12 mouse cellular contexts compared by ENCODE assay signal in the genomic region with DNA sequence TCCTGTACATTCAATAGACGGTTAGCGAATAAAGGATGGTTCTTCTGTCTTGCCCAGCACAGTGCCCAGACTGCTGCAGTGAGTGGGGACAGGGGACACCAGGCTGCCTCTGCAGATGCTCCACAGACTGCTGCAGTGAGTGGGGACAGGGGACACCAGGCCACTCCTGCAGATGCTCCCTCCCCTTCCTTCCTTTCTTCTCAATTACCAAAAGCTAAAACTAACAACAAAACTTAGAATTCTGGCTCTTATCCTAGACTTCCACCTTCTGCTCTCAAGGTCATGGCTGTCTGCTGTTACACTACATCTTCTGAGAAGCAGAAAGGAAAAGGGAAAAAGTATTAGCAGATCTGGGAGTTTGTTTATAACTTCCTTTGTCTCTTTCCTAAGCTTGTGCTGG.
DNase-seq lines count a peak whose midpoint lies in the region; ATAC-seq and TF ChIP-seq lines count a peak whose summit lies in the region.
"Had no signal": no experiment of that assay in that cellular context is flagged by ENCODE, and none has a peak within 500 bp of the region (broad histone marks: within the 10 kb centered on the region; RNA-seq: fewer than 3 reads in every experiment).

No protein-coding gene starts in this region.

- H3K27me3 ChIP-seq in embryonic facial prominence, embryonic 12.5 days, result no peaks in the 10 kb centered on the region
- H3K27me3 ChIP-seq in limb, embryonic 13.5 days, result no peaks in the 10 kb centered on the region
- H3K27me3 ChIP-seq: neural tube, embryonic 12.5 days had no signal

- no peak for TF ChIP-seq CTCF in layer of hippocampus, adult 2 months (conservative IDR thresholded peaks at IDR 0.05)

- peaks cover 48% of the 10 kb centered on the region for H3K4me1 ChIP-seq in embryonic facial prominence, embryonic 12.5 days
- H3K4me1 ChIP-seq in limb, embryonic 13.5 days, result peaks cover 35% of the 10 kb centered on the region

- DNase-seq in heart, adult 11 months, result peak; percentile 87
- no peak for DNase-seq in heart, adult 18-20 months
- DNase-seq in layer of hippocampus, adult 2 months (ENCODE audit: low spot score in 2 of 2), result no peak
- no peak for DNase-seq in layer of hippocampus, postnatal 25 days (ENCODE audit: extremely low spot score in 1 of 2, low spot score in 1 of 2)
- no peak for DNase-seq in urinary bladder, postnatal 10 days (ENCODE audit: low spot score)
- DNase-seq in gastrocnemius, postnatal 25 days, result no peak
- DNase-seq: B cell, adult 2 months; thymus, adult 2 months had no signal

- H3K4me2 ChIP-seq in embryonic facial prominence, embryonic 12.5 days (replicated peaks), result no peak overlapping the region
- H3K4me2 ChIP-seq in limb, embryonic 13.5 days (replicated peaks), result no peak overlapping the region
- H3K4me2 ChIP-seq: neural tube, embryonic 12.5 days had no signal

- H3K9me3 ChIP-seq in embryonic facial prominence, embryonic 12.5 days, result no peaks in the 10 kb centered on the region
- no peaks in the 10 kb centered on the region for H3K9me3 ChIP-seq in limb, embryonic 13.5 days
- H3K9me3 ChIP-seq: neural tube, embryonic 12.5 days had no signal

- no peak for ATAC-seq in embryonic facial prominence, embryonic 12.5 days (ENCODE audit: insufficient number of reproducible peaks, insufficient read depth, low FRiP score, low TSS enrichment)
- ATAC-seq in limb, embryonic 13.5 days (ENCODE audit: low FRiP score, low read depth), result no peak
- ATAC-seq: forebrain, embryonic 16.5 days had no signal

- H3K9ac ChIP-seq in embryonic facial prominence, embryonic 12.5 days, result no peak overlapping the region
- H3K9ac ChIP-seq in limb, embryonic 13.5 days, result no peak overlapping the region
- H3K9ac ChIP-seq: neural tube, embryonic 12.5 days had no signal

- 71% methylated on average over 2 of the region's 2 CpGs for WGBS in embryonic facial prominence, embryonic 12.5 days
- 93% methylated on average over 2 of the region's 2 CpGs for WGBS in limb, embryonic 13.5 days

- H3K4me3 ChIP-seq in layer of hippocampus, adult 2 months, result no peak overlapping the region
- no peak overlapping the region for H3K4me3 ChIP-seq in embryonic facial prominence, embryonic 12.5 days
- no peak overlapping the region for H3K4me3 ChIP-seq in limb, embryonic 13.5 days
- H3K4me3 ChIP-seq: neural tube, embryonic 12.5 days had no signal

- H3K36me3 ChIP-seq in embryonic facial prominence, embryonic 12.5 days, result peaks cover 3% of the 10 kb centered on the region; the same call in 1 of the 2 replicates
- peaks cover 10% of the 10 kb centered on the region for H3K36me3 ChIP-seq in limb, embryonic 13.5 days

- H3K27ac ChIP-seq in layer of hippocampus, adult 2 months, result 0 out of 2 replicates have a peak overlapping the region, but pooled peaks have one; percentile 5
- H3K27ac ChIP-seq in embryonic facial prominence, embryonic 12.5 days, result peak overlapping the region; percentile 93
- peak overlapping the region; percentile 52; the same call in 1 of the 2 replicates for H3K27ac ChIP-seq in limb, embryonic 13.5 days
- H3K27ac ChIP-seq: neural tube, embryonic 12.5 days had no signal

Comparison
In these comparisons a context has a peak if more than half of its experiments do, and no peak if none do; other contexts are left out.
1. H3K27ac ChIP-seq: peak in every context shown above with its lines; median percentile 93 in embryonic facial prominence, embryonic 12.5 days; 52 in limb, embryonic 13.5 days; 5 in layer of hippocampus, adult 2 months.